Mouse (Mus musculus) MEL-GATA-1-ER (cell line): ENCODE data around the gene Tns4.

Experiments used
- DNase-seq: peaks from one replicate; pipeline ENCODE4 v3.0.0-alpha.2; 2012; ENCODE audit warnings: low read depth; ENCODE audit errors: extremely low read depth

Gene Tns4

DNA sequence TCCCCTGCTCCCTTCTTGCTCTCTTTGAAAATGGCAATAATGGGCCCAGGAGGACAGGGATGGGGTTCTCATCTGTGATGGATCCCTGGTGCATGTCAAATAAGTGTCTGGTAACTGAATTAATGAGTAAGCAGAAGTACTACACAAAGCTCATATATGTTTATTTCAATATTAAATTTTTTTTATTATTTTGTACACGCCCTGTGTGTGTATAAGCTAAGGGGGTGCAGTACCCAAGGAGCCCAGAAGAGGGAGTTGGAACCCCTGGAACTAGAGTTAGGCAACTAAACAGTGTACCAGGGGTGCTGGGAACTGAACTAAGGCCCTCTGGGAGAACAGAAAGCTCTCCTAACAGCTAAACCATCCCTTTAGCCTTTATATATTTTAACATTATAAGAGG is 29.3 kb upstream of the Tns4 start:
- no peak for DNase-seq

DNA sequence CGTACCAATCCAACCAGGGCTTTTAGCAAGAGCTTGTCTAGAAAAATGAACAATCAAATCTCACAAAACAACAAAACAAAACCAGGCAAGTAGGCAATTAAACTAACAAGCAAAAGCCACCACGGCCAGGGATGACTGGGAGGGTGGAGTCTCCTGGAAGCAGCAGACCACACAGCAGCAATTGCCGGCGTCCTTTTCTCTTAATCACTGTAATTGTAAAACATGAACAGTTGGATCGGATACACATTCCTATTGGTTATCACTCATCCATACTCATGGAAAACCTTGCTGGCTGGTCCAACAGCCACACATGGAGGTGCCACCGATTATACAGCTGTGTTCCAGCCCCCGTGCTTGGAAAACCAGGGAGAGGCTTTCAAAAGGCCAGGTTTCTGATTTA is 28.8 kb upstream of the Tns4 start:
- DNase-seq = no peak

DNA sequence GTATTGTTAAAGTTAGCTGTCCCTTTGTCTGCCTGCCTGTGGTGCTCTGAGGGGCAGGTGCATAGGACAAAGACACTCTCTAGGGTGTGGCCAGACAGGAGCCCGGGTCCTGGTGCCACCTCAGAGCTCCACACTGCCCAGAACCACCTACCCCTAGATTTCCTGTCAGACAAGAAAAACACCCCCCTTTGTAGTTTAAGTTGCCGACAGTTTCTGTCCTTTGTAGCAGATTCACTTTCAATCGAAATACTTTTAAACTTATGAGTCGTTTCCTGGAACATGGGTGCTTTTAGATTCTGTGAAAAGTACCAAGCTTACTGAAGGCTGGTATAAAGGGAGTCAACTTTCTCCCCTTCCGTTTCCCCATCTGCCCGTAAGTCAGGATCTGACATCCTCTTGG is 26.8 kb upstream of the Tns4 start:
- DNase-seq = no peak

DNA sequence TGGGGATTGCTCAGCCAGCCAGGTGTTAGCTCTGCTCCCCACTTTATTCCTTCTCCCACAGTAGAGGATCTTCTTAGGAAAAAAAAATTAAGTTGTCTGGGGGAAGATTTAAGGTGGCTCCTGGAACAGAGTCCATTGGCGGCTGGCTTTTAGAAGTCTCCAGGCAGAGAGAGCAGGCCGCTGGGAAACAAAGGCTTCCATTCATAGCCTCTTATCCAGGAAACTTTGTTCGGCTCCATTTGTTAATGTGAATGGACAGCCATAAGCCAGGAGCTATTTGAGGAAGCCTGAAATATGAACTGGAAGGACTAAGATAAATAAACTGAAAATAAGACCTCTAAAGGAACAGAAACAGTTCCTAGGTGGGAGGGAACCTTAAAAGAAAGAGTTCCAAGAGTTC is 24.0 kb upstream of the Tns4 start:
- DNase-seq = no peak

DNA sequence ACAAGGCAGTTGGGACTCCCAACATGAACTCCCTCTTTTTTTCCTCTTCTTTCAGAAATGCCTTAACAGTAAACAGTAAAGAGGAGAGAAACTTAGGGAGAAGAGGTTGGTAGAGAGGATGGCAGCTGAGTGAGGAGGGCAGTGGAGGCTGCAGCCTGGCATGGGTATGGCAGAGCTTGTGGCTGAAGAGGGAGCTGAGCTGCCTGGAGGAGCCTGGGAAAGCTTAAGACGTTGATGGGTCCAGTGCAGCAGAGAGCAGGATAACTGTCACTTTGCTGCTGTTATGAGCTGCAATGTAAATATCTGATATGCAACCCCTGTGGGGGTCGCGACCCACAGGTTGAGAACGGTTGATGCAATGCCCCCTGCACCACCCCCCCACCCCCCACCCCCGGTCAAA is 23.6 kb upstream of the Tns4 start:
- DNase-seq = no peak

DNA sequence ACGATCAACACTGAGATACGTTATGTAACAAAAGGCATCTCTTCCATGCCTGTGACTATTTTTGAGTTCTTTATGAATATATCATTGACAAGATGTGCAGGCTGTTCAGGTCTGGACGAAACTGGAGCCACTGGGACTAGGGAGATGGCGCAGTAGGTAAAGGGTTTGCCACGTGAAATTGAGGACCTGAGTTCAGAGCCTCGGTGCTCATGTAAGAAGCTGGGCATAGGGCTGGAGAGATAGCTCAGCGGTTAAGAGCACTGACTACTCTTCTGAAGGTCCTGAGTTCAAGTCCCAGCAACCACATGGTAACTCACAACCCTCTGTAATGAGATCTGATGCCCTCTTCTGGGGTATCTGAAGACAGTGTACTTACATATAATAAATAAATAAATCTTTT is 22.5 kb upstream of the Tns4 start:
- no peak for DNase-seq

DNA sequence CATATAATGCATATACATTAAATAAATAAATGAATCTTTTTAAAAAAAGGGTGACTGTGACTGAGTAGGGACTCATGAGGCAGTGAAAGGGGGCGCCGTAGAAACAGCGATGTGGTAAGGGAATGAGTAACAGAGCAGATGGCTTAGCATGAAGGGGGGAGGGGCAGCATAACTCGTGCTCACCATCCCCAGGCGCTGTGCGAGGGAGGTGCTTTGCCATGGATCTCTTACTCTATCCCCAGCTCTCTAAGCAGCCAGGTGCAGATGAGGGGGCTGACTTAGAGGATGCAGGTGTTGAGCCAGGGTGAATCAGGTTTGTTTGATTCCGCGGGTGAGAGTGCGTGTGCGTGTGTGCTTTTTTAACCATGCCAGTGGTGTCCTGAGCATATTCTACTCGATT is 22.0 kb upstream of the Tns4 start:
- DNase-seq = no peak

DNA sequence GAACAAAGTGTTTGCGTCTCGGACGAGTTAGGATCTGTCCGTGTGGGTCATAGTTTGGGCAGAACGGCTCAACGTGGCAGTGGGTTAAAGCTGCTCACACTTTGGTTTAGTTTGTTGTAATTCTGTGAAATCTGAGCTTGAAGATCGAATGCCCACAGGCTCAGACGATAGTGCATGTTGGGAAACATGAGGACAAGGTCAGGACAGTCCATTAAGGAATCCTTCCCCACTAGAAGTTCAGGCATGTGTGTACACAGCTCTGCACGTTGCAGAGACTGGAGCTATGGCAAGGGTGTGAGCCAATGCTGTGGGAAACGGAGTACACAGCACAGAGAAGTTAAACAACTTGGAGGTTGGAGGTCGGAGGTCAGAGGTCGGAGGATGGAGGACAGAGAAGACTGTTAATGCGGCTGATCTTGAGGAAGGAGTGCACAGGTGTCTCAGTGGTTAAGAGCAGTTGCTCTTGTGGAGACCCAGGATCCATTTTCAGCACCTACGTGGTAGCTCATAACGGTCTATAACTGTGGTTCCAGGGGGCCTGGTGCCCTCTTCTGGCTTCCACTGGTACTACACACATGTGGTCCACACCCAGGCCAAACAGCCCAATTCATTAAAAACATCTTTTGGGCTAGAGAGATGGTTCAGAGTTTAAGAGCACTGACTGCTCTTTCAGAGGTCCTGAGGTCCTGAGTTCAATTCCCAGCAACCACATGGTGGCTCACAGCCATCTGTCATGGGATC is 21.4 kb upstream of the Tns4 start:
- DNase-seq = no peak

DNA sequence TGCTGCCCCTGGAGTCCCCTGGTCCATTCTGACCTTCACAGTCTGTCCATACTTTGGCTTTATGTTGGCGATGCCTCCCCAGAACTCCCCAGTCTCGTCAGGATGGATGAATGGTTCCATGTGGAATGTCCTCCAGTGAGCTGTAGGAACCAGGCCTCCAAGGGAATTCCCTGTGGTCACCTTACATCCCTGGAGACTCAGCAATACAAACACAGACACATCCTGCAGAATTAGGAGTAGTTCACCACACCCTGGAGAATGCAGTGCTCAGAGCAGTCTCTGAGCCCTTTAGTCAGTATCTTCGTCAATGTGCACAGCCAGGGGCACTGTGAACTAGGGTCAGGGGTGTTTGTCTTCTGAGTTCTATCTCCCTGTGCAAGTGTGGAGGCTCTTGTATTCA is 19.2 kb upstream of the Tns4 start:
- DNase-seq = no peak

DNA sequence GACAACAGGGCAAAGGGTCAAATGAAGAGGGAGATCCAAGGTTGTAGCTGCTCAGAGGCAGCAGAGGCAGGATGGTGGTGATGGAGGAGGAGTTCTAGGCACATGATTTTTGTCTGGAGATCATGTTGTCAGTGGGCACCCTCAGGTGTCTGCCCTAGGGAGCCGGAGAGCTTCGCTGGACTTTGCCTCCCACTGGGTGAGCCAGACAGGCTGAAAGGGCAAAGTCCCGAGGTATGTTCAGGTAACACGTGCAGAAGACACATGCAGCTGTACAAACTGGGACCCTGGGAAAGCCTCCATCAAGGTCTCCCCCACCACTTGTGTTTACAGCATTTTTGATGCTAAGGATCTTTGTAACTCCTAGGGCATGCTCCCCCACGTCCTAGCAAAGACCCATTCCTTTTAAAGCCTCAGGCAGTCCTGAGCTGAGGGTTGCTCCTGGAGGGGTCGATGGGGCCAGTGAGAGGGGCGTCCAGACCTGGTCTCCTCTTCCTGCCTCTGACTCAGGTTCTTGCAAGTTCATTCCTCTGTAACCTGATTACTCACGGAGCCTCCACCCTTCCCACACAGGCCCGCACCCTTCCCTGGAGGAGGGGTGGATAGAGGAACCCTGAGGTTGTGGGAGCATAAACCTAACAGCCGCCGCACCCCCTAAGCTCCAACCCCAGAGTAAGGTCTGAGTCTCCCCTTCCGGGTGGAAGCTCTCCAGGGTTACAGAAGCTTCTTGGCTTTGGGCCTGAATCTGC is 17.0 kb upstream of the Tns4 start:
- DNase-seq = no peak

DNA sequence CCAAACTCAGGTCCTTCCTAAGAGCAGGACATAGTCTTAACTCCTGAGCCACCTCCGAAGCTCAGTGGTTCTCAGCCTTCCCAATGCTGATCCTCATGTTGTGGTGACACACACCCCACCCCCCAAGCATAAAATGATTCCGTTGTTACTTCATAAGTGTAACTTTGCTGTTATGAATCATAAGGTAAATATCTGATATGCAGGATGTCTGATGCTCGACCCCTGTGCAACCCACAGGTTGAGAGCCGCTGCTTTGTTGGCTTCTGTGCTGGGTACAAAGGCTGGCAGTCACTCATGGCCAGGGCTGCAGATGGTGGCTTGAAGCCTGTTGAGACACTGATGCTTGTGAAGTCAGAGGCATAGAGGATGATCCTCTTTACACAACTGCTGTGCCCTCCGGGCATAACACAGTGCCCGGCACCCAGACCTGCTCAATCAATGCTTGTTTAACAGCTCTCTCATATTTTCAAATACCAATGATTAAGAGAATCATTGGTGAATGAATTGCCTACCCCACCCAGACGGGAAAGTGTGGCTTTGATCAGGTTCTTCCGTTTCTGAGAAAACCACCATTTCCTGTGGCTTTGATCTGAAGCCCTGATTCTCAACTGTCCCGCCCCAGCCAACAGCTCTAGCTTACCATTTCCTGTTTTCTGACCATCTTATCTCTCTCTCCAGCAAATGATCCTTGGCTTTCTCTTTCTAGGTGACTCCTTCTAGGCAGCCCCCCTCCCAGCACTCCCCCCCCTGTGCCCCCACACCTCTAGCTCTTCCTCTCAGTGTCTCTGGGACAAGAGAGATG is 15.7 kb upstream of the Tns4 start:
- DNase-seq = peak; percentile 77

DNA sequence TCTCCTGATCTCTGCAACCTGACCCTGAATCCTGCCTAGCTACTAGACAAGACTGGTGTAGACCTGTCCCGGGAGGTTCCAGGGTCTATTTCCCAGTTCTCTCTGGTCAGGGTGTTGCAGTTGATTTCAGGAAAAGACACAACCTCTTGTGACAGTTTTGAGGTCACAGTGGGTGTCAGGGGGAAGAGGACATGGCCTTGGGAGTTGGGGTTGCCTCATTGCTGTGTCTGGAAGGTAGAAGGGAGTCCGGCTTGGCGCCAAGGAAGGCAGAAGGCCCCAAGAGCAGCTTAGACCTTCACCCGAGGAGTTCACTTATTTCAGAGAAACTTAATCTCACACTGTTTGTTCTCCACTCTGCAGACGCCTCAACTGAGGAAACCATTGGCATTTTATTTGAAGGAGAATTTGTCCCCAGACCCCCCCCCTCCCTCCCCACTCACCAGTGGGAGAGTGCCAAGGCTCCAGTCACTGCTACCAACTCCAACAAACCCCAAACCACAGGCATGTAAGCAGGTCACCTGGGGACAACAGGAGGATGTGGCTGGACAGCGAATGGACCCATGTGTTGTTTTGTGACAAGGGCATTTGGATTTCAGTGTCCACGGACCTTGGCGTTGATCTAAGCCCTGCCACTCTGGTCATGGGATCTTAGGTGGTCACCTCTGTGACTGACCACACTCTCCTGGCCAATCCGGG is 13.6 kb upstream of the Tns4 start:
- DNase-seq = no peak

DNA sequence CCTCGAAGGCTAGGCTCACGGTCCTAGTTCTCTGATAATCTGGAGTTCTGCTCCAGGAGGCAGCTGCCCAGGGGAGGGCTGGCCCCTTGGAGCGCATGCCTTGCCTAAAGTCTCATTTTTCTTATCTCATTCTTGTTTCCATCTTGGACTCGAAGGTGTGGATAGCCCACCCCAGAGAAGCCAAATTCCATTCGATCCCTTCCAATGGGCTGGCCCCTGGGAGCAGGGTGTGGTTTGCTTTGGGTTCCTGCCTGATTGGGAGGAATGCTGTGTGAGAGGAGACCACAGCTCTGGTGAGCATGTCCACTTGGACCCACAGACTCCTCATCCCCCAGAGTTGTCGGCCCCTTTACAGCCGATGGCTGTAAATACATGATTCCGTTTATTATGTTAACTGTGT is 12.6 kb upstream of the Tns4 start:
- no peak for DNase-seq

DNA sequence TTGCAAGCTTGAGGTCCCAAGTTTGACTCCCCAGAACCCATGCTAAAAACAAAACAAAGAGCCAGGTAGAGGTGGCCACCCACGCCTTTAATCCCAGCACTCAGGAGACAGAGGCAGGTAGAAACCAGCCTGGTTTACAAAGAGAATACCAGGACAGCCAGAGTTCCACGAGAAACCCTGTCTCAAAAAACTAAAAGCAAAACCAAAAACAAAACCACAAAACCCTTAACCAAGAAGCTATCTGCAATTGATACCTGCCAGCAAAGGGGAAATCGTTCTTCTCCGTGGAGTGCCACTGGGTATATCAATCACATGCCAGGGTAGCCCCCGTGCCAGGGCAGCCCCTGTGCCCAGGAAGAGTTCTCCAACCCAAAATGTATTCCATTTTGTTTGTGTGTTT is 11.1 kb upstream of the Tns4 start:
- DNase-seq = no peak

DNA sequence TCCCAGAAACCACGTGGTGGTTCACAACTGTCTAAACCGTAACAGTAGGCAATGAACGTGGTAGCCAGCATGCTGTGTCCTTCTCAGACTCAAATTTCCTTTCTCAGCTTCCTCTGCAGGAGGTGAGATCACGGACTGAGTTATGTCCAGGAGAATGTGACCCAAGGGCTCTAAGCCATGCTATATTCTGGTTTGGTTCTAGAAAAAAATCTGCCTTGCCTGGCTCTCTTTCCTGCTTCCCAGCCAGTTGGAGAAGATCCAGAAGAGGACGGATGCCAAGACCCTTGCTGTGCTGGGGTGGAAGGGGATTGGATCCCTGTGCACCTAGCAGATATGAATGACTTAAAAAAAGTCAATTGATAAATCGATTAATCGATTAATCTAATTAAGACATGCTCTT is 10.4 kb upstream of the Tns4 start:
- no peak for DNase-seq

DNA sequence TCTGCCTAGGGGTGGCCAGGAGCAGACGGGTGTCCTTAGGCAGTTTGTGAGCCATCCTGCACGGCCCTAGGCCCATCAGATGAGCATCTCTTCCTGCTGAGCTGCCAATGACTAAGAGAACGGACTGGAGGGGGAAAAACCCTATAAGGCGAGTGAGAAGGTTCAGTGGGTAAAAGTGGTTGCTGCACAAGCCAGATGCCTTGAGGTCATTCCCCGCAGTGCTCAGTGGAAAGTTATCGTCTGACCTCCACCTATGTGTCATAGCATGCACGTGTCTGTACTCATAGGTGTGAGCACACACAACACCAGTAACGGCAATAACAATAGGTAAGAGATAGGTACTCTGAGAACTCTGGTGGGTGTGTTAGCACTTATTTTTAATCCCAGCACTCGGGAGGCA is 9.8 kb upstream of the Tns4 start:
- no peak for DNase-seq

DNA sequence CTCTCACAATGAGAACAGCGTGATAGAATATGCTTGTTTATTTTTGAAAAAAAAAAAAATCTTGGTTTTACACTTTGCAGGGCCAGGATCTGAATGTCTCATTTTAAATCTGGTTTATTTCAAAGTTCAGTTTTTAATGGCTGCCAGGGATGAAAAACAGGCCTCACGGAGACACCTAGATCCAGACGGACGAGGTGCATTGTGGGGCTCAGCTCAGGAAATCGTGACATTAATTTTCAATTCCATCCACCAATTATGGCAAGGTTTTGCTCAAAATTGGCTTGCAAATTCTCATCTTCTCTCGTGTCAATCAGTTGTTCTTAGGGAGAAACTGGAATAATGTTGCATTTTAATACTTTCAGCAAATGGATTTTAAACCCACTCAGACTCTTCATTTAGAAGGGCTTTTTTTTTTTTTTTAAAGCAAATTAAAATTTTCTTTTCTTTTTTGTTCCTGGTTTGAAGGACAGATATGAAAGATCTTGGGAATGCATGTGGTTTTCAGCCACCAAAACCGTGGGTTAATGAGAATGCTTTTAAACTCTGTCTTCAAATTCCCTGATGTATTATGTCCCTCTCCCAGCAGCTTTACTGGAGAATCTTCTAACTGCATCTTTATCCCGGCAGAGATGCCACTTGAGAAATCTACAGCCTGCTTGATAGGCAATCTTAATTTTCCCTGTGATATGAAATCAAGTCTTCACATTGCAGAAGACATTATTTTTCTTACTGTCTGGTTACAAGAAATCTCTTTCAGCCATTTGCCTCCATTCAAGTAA is 8.1 kb upstream of the Tns4 start:
- no peak for DNase-seq

DNA sequence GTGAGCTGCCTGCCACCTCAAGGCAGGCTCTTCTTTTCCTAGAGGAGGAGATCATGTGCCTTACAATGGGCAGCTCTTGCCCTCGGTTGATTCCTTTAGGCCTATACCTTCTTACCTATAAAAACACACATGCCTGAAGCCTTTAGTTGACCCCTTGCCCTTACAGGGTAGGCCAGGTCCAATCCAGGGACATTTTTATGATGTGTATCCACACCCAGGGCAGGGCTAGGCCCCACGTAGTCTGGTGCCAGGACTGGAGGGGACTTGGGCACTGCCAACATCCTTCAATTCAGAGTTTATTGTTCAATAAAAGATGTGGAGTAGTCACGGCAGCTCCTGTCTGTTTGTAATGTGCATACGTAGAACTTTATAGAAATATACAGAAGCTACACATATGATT is 7.3 kb upstream of the Tns4 start:
- no peak for DNase-seq

DNA sequence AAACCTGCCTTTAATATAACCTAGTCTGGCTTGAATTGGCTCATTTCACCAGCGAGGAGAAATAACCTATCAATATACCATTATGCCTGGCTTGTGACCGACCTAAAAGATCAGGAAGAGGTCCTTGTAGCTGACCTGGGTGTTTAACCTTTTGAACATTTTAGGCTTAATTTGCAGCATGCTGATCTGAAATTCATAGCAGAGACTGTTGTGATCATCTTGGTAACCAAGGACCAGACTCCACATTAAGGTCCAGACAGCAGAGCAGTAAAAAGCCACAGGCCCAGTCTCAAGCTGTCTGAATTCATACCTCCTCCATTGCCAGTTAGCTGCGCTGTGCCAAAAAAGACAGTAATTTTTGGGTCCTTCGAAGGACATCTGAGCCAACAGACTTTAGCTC is 6.7 kb upstream of the Tns4 start:
- no peak for DNase-seq

DNA sequence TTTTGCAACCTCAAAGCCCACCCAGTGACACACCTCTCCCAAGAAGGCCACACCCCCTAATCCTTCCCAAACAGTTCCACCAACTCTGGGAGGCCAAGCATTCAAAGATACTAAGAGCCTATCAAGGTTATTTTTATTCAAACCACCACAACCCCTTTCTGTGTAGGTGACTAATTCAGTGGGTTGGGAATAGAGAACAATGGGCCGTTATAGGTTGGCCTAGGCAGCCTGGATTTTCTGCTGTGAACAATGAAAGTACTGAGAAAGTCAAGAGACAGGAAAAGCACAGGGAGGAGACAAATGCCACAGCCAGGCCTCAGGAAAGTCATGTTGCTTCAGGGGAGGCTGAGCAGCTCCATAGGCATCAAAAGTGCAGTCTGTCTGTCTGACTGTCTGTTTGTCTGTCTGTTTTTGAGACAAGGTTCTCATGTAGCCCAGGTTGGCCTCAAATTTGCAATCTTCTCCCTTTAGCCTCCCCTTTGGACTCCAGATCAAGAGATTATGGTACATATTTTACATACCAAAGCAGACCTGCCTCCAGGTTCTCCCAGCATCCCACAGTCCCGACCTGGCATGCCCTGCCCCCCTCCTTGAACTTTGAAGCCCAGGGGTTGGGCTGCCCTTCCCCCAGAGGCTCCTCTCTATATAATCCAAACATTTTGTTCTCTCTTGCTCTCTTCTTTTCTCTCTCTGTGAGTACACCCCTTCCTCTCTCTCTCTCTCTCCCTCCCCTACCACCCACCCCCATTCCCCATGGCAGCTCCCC is 6.0 kb upstream of the Tns4 start:
- no peak for DNase-seq
